22 mouse cellular contexts compared by ENCODE assay signal in the genomic region with DNA sequence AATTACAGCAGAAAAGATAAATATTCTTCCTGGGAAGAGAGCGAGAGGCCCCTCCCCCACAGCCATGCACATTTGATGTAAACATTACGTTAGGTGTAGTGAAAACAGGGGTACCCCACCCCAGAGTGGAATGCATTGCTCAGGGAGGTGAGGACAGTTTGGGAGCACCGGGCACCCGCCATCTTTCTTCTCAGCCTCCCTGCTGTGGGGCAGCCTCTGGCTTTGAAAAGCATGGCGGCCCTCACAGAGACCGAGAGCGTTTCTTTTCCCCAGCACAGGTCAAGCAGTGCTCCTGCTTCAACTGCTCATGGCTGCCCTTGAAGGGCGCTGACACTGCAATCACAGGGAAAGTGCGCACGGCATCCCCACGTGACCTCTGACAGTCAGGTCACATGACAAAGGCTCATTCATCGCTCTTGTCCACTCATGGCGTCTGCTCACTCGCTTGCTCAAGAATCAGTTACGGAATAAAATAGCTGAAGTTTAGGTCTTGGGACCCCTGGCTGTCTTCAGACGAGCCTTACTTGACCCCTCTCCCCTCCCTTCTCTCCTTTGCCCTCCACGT.
A peak's percentile ranks its signal among the peaks of the same experiment; 100 is the strongest.
DNase-seq lines count a peak whose midpoint lies in the region; ATAC-seq lines count a peak whose summit lies in the region.
"Had no signal": no experiment of that assay in that cellular context is flagged by ENCODE, and none has a peak within 500 bp of the region (broad histone marks: within the 10 kb centered on the region; RNA-seq: fewer than 3 reads in every experiment).

No protein-coding gene starts in this region.

- no peaks in the 10 kb centered on the region for H3K27me3 ChIP-seq in hindbrain, embryonic 11.5 days (ENCODE audit: control insufficient read depth, insufficient read depth, low read length)
- no peaks in the 10 kb centered on the region for H3K27me3 ChIP-seq in hindbrain, embryonic 16.5 days (replicated peaks; ENCODE audit: control insufficient read depth, insufficient read depth, low read length)
- H3K27me3 ChIP-seq: embryonic facial prominence, embryonic 13.5 days; heart, embryonic 13.5 days had no signal

- 0 out of 2 replicates have a peak overlapping the region, but pooled peaks have one; percentile 1 for H3K4me2 ChIP-seq in hindbrain, embryonic 11.5 days (replicated peaks; ENCODE audit: low read depth, low read length)
- H3K4me2 ChIP-seq in hindbrain, embryonic 16.5 days (ENCODE audit: low read length) = no peak overlapping the region
- H3K4me2 ChIP-seq: embryonic facial prominence, embryonic 13.5 days; heart, embryonic 13.5 days had no signal

- H3K4me3 ChIP-seq in hindbrain, embryonic 11.5 days (ENCODE audit: low read depth, low read length) = no peak overlapping the region
- no peak overlapping the region for H3K4me3 ChIP-seq in hindbrain, embryonic 16.5 days (ENCODE audit: low read length)
- H3K4me3 ChIP-seq: embryonic facial prominence, embryonic 13.5 days; heart, embryonic 13.5 days; myocyte had no signal

- H3K36me3 ChIP-seq in hindbrain, embryonic 11.5 days (ENCODE audit: control insufficient read depth, insufficient read depth, low read length) = no peaks in the 10 kb centered on the region
- no peaks in the 10 kb centered on the region; the same call in 1 of the 2 replicates for H3K36me3 ChIP-seq in hindbrain, embryonic 16.5 days (ENCODE audit: control insufficient read depth, insufficient read depth, low read length)

- no peak overlapping the region for H3K9ac ChIP-seq in hindbrain, embryonic 11.5 days (ENCODE audit: low read depth, low read length)
- H3K9ac ChIP-seq in hindbrain, embryonic 16.5 days (ENCODE audit: low read depth, low read length) = no peak overlapping the region
- H3K9ac ChIP-seq: embryonic facial prominence, embryonic 13.5 days; forebrain, postnatal 0 days; heart, embryonic 13.5 days had no signal

- DNase-seq in hindbrain, embryonic 11.5 days (ENCODE audit: low spot score) = peak; percentile 49
- peak; percentile 64 for DNase-seq in ES-CJ7 (ENCODE audit: low read depth, low spot score)
- peak; percentile 40 for DNase-seq in embryo, embryonic 9.5 days (ENCODE audit: extremely low spot score)
- peak; percentile 23 for DNase-seq in mesoderm, embryonic 11.5 days (ENCODE audit: low read depth, low spot score)
- no peak for DNase-seq in frontal cortex, postnatal 10 days (ENCODE audit: low spot score in 2 of 2)
- DNase-seq in frontal cortex, postnatal 14 days (ENCODE audit: low spot score in 2 of 2) = no peak
- no peak for DNase-seq in cerebellum, postnatal 14 days
- DNase-seq: adrenal gland, adult 8-10 months; cerebellum, adult 9-11 months; forebrain, postnatal 0 days; heart, postnatal 36 days; layer of hippocampus, postnatal 36 days; liver; midbrain, embryonic 14.5 days; right cerebral cortex, postnatal 4 days; thymus, adult 2 months had no signal

- H3K9me3 ChIP-seq in hindbrain, embryonic 11.5 days (ENCODE audit: control insufficient read depth, low read length) = no peaks in the 10 kb centered on the region
- H3K9me3 ChIP-seq in hindbrain, embryonic 16.5 days (ENCODE audit: control insufficient read depth, low read length) = no peaks in the 10 kb centered on the region
- H3K9me3 ChIP-seq: embryonic facial prominence, embryonic 13.5 days; heart, embryonic 13.5 days had no signal

- peaks cover 13% of the 10 kb centered on the region for H3K4me1 ChIP-seq in hindbrain, embryonic 11.5 days (replicated peaks; ENCODE audit: control insufficient read depth, insufficient read depth, low read length)
- peaks cover 9% of the 10 kb centered on the region for H3K4me1 ChIP-seq in hindbrain, embryonic 16.5 days (ENCODE audit: control insufficient read depth, insufficient read depth, low read depth, low read length)

- H3K27ac ChIP-seq in hindbrain, embryonic 11.5 days (ENCODE audit: low read depth, low read length) = no peak overlapping the region
- H3K27ac ChIP-seq in hindbrain, embryonic 16.5 days (ENCODE audit: low read depth, low read length) = no peak overlapping the region
- H3K27ac ChIP-seq: embryonic facial prominence, embryonic 13.5 days; heart, embryonic 13.5 days had no signal

- no peak for ATAC-seq in hindbrain, embryonic 11.5 days (ENCODE audit: low FRiP score)
- ATAC-seq in hindbrain, embryonic 16.5 days = no peak
- ATAC-seq: forebrain, postnatal 0 days; intestine, embryonic 16.5 days; lung, postnatal 0 days had no signal

- 37% methylated on average over 17 of the region's 17 CpGs for WGBS in hindbrain, embryonic 11.5 days
- WGBS in hindbrain, embryonic 16.5 days = 55% methylated on average over 17 of the region's 17 CpGs

Comparison
In these comparisons a context has a peak if more than half of its experiments do, and no peak if none do; other contexts are left out.
1. DNase-seq: peak in hindbrain, embryonic 11.5 days (single experiment), ES-CJ7 (single experiment), embryo, embryonic 9.5 days (single experiment) and mesoderm, embryonic 11.5 days (single experiment); none in frontal cortex, postnatal 10 days (0 of 2), frontal cortex, postnatal 14 days (0 of 2) and cerebellum, postnatal 14 days (0 of 2).